Mouse (Mus musculus): ENCODE results near the gene Naa10.

Gene Naa10

GRCm38 (mm10) chrX:73921823-73922549 lies at the start of gene Naa10, which contains the start of gene Arhgap4:
Gene Naa10 (minus strand): TSS chrX:73921944.
Gene Arhgap4 (minus strand): TSS chrX:73921870.
- in situ Hi-C loops (cut with MboI; ENCODE audit: low pct_unique_long_range_greater_than_20kb in 1 of 2, low sequenced_read_pairs in 2 of 2, unreplicated experiment in 1 of 2), result no loop called here

GRCm38 (mm10) chrX:73970781-73971180 lies 49.0 kb upstream of the Naa10 start:
- in situ Hi-C loops (cut with MboI; ENCODE audit: low pct_unique_long_range_greater_than_20kb in 1 of 2, low sequenced_read_pairs in 2 of 2, unreplicated experiment in 1 of 2), result loop anchor here in 1 of 2 experiments (25.0 kb wide), 1 partner anchor 92 kb away; no protein-coding TSS in a partner anchor

- in situ Hi-C loops (cut with MboI; ENCODE audit: low pct_unique_long_range_greater_than_20kb in 1 of 2, low sequenced_read_pairs in 2 of 2, unreplicated experiment in 1 of 2), result loop anchor here in 1 of 2 experiments (25.0 kb wide), 1 partner anchor 93 kb away; no protein-coding TSS in a partner anchor
These were observed 48.0 kb upstream of the Naa10 start for GRCm38 (mm10) chrX:73969729-73970128.

GRCm38 (mm10) chrX:73969167-73969566 lies 47.4 kb upstream of the Naa10 start:
- in situ Hi-C loops (cut with MboI; ENCODE audit: low pct_unique_long_range_greater_than_20kb in 1 of 2, low sequenced_read_pairs in 2 of 2, unreplicated experiment in 1 of 2), result loop anchor here in 1 of 2 experiments (25.0 kb wide), 1 partner anchor 93 kb away; no protein-coding TSS in a partner anchor

- in situ Hi-C loops (cut with MboI; ENCODE audit: low pct_unique_long_range_greater_than_20kb in 1 of 2, low sequenced_read_pairs in 2 of 2, unreplicated experiment in 1 of 2), result loop anchor here in 1 of 2 experiments (25.0 kb wide), 1 partner anchor 95 kb away; no protein-coding TSS in a partner anchor
These were observed 45.7 kb upstream of the Naa10 start for GRCm38 (mm10) chrX:73967177-73968075.

GRCm38 (mm10) chrX:73966248-73967176 lies 44.8 kb upstream of the Naa10 start, which contains the start of gene Hcfc1:
Gene Hcfc1 (minus strand): TSS chrX:73966357.
- in situ Hi-C loops (cut with MboI; ENCODE audit: low pct_unique_long_range_greater_than_20kb in 1 of 2, low sequenced_read_pairs in 2 of 2, unreplicated experiment in 1 of 2), result loop anchor here in 1 of 2 experiments (25.0 kb wide), 1 partner anchor 96 kb away; no protein-coding TSS in a partner anchor

- in situ Hi-C loops (cut with MboI; ENCODE audit: low pct_unique_long_range_greater_than_20kb in 1 of 2, low sequenced_read_pairs in 2 of 2, unreplicated experiment in 1 of 2), result loop anchor here in 1 of 2 experiments (25.0 kb wide), 1 partner anchor 97 kb away; no protein-coding TSS in a partner anchor
These were observed 43.6 kb upstream of the Naa10 start for GRCm38 (mm10) chrX:73965307-73965706.

- in situ Hi-C loops (cut with MboI; ENCODE audit: low pct_unique_long_range_greater_than_20kb in 1 of 2, low sequenced_read_pairs in 2 of 2, unreplicated experiment in 1 of 2), result loop anchor here in 1 of 2 experiments (25.0 kb wide), 1 partner anchor 98 kb away; no protein-coding TSS in a partner anchor
These were observed 42.6 kb upstream of the Naa10 start for GRCm38 (mm10) chrX:73964363-73964762.

GRCm38 (mm10) chrX:73954988-73955387 lies 33.2 kb upstream of the Naa10 start:
- in situ Hi-C loops (cut with MboI; ENCODE audit: low pct_unique_long_range_greater_than_20kb in 1 of 2, low sequenced_read_pairs in 2 of 2, unreplicated experiment in 1 of 2), result loop anchor here in 1 of 2 experiments (25.0 kb wide), 1 partner anchor 107 kb away; no protein-coding TSS in a partner anchor

- in situ Hi-C loops (cut with MboI; ENCODE audit: low pct_unique_long_range_greater_than_20kb in 1 of 2, low sequenced_read_pairs in 2 of 2, unreplicated experiment in 1 of 2), result loop anchor here in 1 of 2 experiments (25.0 kb wide), 1 partner anchor 110 kb away; no protein-coding TSS in a partner anchor
These were observed 30.9 kb upstream of the Naa10 start for GRCm38 (mm10) chrX:73952603-73953002.

- in situ Hi-C loops (cut with MboI; ENCODE audit: low pct_unique_long_range_greater_than_20kb in 1 of 2, low sequenced_read_pairs in 2 of 2, unreplicated experiment in 1 of 2), result loop anchor here in 1 of 2 experiments (25.0 kb wide), 1 partner anchor 288 kb away; the partner anchor contains the start of gene Flna
These were observed 27.6 kb upstream of the Naa10 start for GRCm38 (mm10) chrX:73949341-73949740.

- in situ Hi-C loops (cut with MboI; ENCODE audit: low pct_unique_long_range_greater_than_20kb in 1 of 2, low sequenced_read_pairs in 2 of 2, unreplicated experiment in 1 of 2), result loop anchor here in 1 of 2 experiments (25.0 kb wide), 1 partner anchor 289 kb away; the partner anchor contains the start of gene Flna
These were observed 26.9 kb upstream of the Naa10 start for GRCm38 (mm10) chrX:73948647-73949046.

- in situ Hi-C loops (cut with MboI; ENCODE audit: low pct_unique_long_range_greater_than_20kb in 1 of 2, low sequenced_read_pairs in 2 of 2, unreplicated experiment in 1 of 2), result loop anchor here in 1 of 2 experiments (25.0 kb wide), 1 partner anchor 290 kb away; the partner anchor contains the start of gene Flna
These were observed 25.2 kb upstream of the Naa10 start for GRCm38 (mm10) chrX:73946896-73947295.

GRCm38 (mm10) chrX:73942294-73942693 lies 20.6 kb upstream of the Naa10 start:
- in situ Hi-C loops (cut with MboI; ENCODE audit: low pct_unique_long_range_greater_than_20kb in 1 of 2, low sequenced_read_pairs in 2 of 2, unreplicated experiment in 1 of 2), result loop anchor here in 1 of 2 experiments (25.0 kb wide), 1 partner anchor 295 kb away; the partner anchor contains the start of gene Flna

- in situ Hi-C loops (cut with MboI; ENCODE audit: low pct_unique_long_range_greater_than_20kb in 1 of 2, low sequenced_read_pairs in 2 of 2, unreplicated experiment in 1 of 2), result loop anchor here in 1 of 2 experiments (25.0 kb wide), 1 partner anchor 295 kb away; the partner anchor contains the start of gene Flna
These were observed 20.1 kb upstream of the Naa10 start for GRCm38 (mm10) chrX:73941860-73942259.

- in situ Hi-C loops (cut with MboI; ENCODE audit: low pct_unique_long_range_greater_than_20kb in 1 of 2, low sequenced_read_pairs in 2 of 2, unreplicated experiment in 1 of 2), result loop anchor here in 1 of 2 experiments (25.0 kb wide), 1 partner anchor 305 kb away; the partner anchor contains the start of gene Flna
These were observed 10.1 kb upstream of the Naa10 start for GRCm38 (mm10) chrX:73931871-73932270.

Measured in mouse embryonic stem cell (cell line).